Mouse (Mus musculus) kidney, adult 11 months (tissue): ENCODE measurements at regions not wholly inside any gene's neighbourhood (a gene's known extent, or its start where the extent isn't known, plus 50 kb on each side); places are given as distances from the start of the nearest gene placed in this dataset.

ENCODE experiments used
- DNase-seq: peaks from one replicate; pipeline ENCODE4 v3.0.0; 2022

- no peak for DNase-seq
These were observed 62.6 kb upstream of the P3h2 start for GRCm38 (mm10) chr16:26168216-26168615.

- DNase-seq, result no peak
These were observed 58.5 kb upstream of the P3h2 start for GRCm38 (mm10) chr16:26164066-26164465.

- no peak for DNase-seq
These were observed 57.8 kb upstream of the P3h2 start for GRCm38 (mm10) chr16:26163401-26163800.

- no peak for DNase-seq
These were observed 52.0 kb upstream of the P3h2 start for GRCm38 (mm10) chr16:26157606-26158005.
